Mouse (Mus musculus): ENCODE data around the gene Fmn2.

Gene Fmn2

DNA sequence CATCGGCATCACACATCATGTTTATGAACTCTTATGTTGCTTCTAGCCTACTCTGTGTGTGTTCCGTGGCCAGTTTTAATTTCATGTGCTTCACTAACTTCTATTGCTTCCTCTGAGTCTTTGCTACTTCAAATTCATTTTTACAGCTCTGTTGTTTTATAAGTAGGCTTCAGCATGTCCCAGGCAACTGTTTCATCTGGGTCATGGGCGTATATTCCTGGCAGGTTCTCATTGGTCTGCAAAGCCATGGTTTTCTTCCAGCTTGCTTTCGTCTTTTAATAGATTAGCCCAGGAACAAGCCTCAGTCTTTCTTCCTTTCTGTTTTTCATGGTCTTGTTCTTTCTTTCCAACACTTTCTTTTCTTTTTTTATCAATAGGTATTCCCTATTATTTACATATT lies 279.4 kb downstream of the Fmn2 start:
- in situ Hi-C loops (cut with MboI, MseI): no loop called here

DNA sequence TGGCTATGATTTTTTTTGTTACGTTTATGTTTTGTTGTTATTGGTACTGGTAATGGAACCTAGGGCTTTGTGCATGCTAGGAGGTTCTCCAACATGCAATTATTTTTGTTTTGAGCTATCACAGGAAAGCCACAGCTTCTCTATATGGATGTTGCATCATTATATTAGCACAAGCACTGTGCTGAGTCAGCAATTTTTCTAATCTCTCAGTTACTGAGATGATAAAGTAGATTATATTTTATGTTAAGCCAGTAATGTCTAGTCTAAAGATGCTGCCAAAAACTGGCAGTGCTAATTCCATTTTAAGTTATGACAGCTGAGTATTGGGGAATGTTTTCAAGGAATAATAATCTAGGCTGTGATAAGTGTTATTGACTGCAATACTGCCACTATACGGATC lies 287.0 kb downstream of the Fmn2 start:
- in situ Hi-C loops (cut with MboI, MseI): no loop called here

DNA sequence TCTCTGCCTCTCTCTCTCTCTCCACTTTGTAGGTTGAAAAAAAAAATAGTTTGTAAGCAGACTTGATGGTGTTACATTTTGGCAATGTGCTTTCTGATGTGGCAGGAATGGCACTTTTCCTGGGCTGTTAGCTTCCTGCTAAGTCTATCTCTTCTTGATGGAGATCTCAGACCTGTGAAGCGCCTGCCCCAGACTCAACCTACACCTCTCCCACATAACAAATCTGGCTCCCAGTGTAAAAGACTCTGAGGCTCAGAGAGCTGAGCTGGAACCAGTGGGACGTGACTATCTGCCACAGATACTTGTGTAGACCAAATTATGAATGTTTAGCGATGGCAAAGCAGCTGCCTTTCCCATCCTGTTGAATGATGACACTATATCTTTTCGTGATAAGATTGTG lies 310.2 kb downstream of the Fmn2 start:
- in situ Hi-C loops (cut with MboI, MseI): no loop called here

DNA sequence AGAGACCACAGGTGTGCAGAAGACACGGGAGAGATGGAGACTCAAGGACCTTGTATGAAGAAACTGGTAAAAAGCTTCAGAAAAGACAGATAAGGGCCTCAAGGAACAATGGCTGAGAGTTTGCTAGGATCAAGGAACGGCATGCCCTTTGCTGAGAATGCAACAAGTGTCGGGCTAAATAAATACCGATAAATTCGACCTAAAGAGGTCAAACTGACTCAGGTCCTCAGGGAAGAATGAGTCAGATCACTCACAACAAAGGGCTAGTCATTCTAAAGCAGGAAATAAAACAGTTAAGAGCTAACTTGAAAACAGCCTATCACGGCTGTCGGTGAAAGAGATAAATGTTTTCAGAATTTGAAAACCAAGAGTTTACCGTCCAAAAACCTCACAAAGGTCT lies 324.9 kb downstream of the Fmn2 start:
- in situ Hi-C loops (cut with MboI, MseI): no loop called here

DNA sequence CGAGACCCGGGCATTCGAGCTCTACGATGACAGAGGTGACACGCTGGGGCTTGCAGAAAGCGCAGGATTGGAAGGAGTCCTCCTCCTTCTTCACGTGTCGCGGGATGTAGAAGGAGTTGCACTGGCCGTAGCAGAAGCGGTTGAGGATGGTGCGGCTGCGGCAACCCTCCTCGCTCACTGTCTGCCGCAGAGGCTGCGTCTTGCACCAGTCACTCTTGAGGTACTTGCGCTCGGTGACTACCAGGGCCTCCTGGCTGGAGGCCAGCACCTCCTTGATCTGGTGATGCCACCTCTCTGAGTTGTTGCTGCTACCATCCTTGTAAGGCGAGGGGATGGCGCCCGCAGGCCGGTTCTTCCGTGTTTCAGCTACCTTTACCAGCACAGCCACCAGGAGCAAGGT lies 335.2 kb downstream of the Fmn2 start:
- in situ Hi-C loops (cut with MboI, MseI): no loop called here

DNA sequence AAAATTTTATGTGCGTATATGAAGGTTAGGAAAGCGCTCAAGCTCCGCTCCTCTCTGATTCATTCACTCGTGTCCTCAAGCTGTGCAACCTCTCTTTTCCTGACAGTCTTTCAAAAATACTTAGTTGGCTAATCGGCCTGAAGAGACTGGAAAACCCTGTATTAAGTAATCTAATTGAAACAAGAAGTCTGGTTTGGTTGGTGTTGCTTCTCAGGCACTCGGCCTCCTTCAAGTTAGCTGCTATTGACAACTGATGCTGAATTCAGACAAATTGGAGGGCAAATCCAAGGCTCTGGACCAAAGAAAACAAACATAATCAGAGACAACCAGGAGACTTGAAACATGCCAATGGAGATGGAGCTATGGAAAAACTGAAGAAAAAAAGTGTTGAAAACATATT lies 343.2 kb downstream of the Fmn2 start:
- in situ Hi-C loops (cut with MboI, MseI): no loop called here

DNA sequence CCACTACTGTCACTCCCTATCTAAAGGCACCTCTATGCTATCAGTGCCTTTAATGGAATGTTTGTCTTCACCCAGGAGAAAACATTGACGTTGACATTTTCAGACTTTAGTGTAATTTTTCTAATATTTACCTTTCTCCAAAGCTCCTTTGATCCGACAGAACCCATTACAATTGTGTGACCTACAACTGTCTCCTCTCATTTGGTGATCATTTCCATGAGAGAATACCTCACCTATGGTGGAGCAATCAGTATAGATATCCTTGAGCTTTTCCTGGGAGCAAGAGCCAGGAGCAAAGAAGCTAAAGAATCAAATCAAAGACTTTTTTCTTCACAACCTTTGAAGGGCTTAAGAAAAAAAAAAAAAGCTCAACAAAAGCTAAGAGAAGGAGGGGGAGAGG lies 354.6 kb downstream of the Fmn2 start:
- in situ Hi-C loops (cut with MboI, MseI): no loop called here

DNA sequence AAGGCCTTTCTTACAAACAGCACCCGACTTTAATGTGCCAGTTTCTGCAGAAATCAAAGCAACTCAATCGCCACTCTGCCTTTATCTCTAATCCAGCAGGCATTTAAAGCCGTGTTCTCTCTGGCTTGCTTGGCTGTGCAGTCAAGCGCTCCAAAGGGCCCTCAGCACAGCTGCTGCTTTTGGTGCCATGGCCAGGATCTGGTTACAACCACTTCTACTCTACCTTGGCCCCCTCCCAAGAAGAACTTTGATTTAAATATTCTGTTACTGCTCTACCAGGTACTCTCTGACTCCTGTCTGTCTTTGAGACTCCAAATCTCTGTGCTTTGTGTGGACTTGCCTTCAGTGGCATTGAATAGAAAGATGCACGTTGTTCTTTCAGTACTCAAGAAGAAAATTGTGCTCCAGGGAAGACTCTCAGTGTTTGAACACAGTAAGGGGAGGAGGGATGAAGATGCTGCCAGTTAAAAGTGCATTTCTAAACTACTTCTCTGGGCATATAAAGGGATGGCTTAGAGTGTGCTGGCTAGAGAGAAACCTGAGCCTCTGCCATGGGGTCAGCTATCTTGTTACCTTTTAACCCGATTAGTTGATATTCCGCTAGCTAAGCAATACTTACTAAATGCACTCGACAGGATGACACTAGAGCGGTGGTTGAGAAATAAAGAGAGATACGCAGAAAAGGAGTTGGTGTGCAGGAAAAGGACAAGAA lies 358.9 kb downstream of the Fmn2 start:
- in situ Hi-C loops (cut with MboI, MseI): no loop called here
